Mouse (Mus musculus) ES-Bruce4 (cell line): ENCODE data around the gene Cdcp1. TPM values are rescaled to one million over a fixed set of nuclear protein-coding genes. Genes with fewer than 3 reads are reported as not detected.

Source experiments
- H3K27ac ChIP-seq: 2 replicates; pipeline ENCODE4 v1.5.1; 2012; ENCODE audit warnings: low read length, inconsistent platforms; ENCODE audit not compliant: insufficient read depth
- H3K27me3 ChIP-seq: 2 replicates; pipeline ENCODE4 v1.6.1; 2012; ENCODE audit warnings: mild to moderate bottlenecking, low read length, inconsistent platforms; ENCODE audit not compliant: control insufficient read depth, poor library complexity, insufficient read depth, severe bottlenecking
- H3K36me3 ChIP-seq: 2 replicates; pipeline ENCODE4 v1.6.1; 2012; ENCODE audit warnings: inconsistent platforms, mild to moderate bottlenecking, low read length, moderate library complexity; ENCODE audit not compliant: control insufficient read depth, poor library complexity, insufficient read depth, severe bottlenecking
- H3K4me1 ChIP-seq: one replicate; pipeline ENCODE4 v1.8.1; 2011; ENCODE audit warnings: low read length; ENCODE audit not compliant: control insufficient read depth, insufficient read depth
- H3K4me3 ChIP-seq: 2 replicates; pipeline ENCODE4 v1.5.1; 2011; ENCODE audit warnings: low read depth, mild to moderate bottlenecking, low read length
- H3K9ac ChIP-seq: 2 replicates; pipeline ENCODE4 v1.6.1; 2012; ENCODE audit warnings: low read depth, mild to moderate bottlenecking, inconsistent platforms; ENCODE audit not compliant: poor library complexity, severe bottlenecking
- H3K9me3 ChIP-seq: replicated peaks from 2 replicates; pipeline ENCODE4 v1.6.1; 2012; ENCODE audit warnings: mild to moderate bottlenecking, low read length, inconsistent platforms; ENCODE audit not compliant: control insufficient read depth, poor library complexity, insufficient read depth, severe bottlenecking
- CTCF ChIP-seq: IDR thresholded peaks from one replicate; pipeline ENCODE4 v1.8.1; 2011; ENCODE audit warnings: low read depth, low read length
- EP300 ChIP-seq: IDR thresholded peaks from 2 replicates; pipeline ENCODE4 v1.6.1; 2011; ENCODE audit warnings: low read depth, low read length; ENCODE audit not compliant: insufficient read depth
- POLR2A ChIP-seq: IDR thresholded peaks from one replicate; pipeline ENCODE4 v1.8.1; 2011; ENCODE audit warnings: low read length; ENCODE audit not compliant: insufficient read depth
- polyA plus RNA-seq: library from polyadenylated mRNA; stranded (reverse); fragments of >200 nt; gene quantifications from 2 replicates; pipeline ENCODE4 v1.2.4, GENCODE M21; 2011; ENCODE audit warnings: low read depth; ENCODE audit not compliant: missing spikeins, insufficient read depth, insufficient read length

The Cdcp1 gene
- polyA plus RNA-seq, 1 experiment: 37.7 TPM

DNA sequence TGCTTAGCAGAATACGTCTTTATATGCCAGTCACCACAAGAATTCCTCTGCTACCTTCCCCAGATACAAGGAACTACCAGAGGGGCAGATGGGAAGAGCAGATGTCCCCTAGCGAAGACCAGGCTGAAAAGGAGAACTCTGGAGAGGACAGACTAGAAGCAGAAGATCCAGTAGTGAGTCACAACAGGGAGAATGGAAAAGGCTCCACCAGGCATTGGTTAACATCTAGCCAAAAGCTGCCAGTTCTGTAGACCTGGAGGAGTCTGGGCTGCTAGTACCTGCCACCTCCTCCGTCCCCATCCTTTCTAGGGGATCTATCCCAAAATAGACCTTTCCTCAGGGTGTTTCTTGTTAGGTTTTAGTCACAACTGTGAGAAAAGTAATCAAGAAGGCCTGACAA is 39.9 kb upstream of the Cdcp1 start:
- H3K4me1 ChIP-seq: peaks cover 2% of the 10 kb centered on the region
- no peak overlapping the region for H3K9ac ChIP-seq
- H3K36me3 ChIP-seq: no peaks in the 10 kb centered on the region
- no peaks in the 10 kb centered on the region; the same call in 1 of the 2 replicates for H3K27me3 ChIP-seq
- TF ChIP-seq POLR2A (no peak), EP300 (no peak), CTCF (no peak)
- H3K9me3 ChIP-seq: no peaks in the 10 kb centered on the region
- no peak overlapping the region for H3K4me3 ChIP-seq
- no peak overlapping the region for H3K27ac ChIP-seq

DNA sequence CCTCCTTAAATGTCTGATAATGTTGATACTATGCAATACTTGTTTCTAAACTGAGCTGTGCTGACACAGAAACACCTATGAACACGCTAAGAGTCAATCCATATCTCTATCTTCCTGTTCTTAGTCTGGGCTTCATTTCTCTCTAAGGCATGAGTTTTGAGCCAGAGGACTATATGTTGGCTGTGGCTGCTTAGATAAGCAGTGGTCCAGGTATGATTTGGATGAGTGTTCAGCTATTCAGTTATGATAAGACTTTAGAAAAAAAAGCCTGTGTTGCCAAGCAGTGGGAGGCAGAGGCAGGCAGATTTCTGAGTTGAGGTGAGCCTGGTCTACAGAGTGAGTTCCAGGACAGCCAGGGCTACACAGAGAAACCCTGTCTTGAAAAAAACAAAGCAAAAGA is 32.2 kb upstream of the Cdcp1 start:
- Histone ChIP-seq H3K4me1 (no peaks in the 10 kb centered on the region), H3K9me3 (no peaks in the 10 kb centered on the region), H3K4me3 (no peak overlapping the region), H3K36me3 (no peaks in the 10 kb centered on the region), H3K27ac (no peak overlapping the region), H3K9ac (no peak overlapping the region), H3K27me3 (no peaks in the 10 kb centered on the region)
- no peak for TF ChIP-seq EP300
- no peak for TF ChIP-seq CTCF
- no peak for TF ChIP-seq POLR2A

- H3K27me3 ChIP-seq: no peaks in the 10 kb centered on the region
- no peak overlapping the region for H3K9ac ChIP-seq
- TF ChIP-seq CTCF: no peak
- TF ChIP-seq POLR2A: no peak
- no peak for TF ChIP-seq EP300
- no peaks in the 10 kb centered on the region for H3K36me3 ChIP-seq
- H3K27ac ChIP-seq: no peak overlapping the region
- H3K4me3 ChIP-seq: no peak overlapping the region
- no peaks in the 10 kb centered on the region for H3K4me1 ChIP-seq
- H3K9me3 ChIP-seq: no peaks in the 10 kb centered on the region
Observed at GRCm38 (mm10) chr9:123245146-123245545, 29.3 kb upstream of the Cdcp1 start.

GRCm38 (mm10) chr9:123243988-123244387 is 28.1 kb upstream of the Cdcp1 start:
- TF ChIP-seq POLR2A: no peak
- no peak for TF ChIP-seq EP300
- no peak for TF ChIP-seq CTCF
- Histone ChIP-seq H3K27me3 (no peaks in the 10 kb centered on the region), H3K9ac (no peak overlapping the region), H3K27ac (no peak overlapping the region), H3K4me3 (no peak overlapping the region), H3K9me3 (no peaks in the 10 kb centered on the region), H3K4me1 (no peaks in the 10 kb centered on the region), H3K36me3 (no peaks in the 10 kb centered on the region)

GRCm38 (mm10) chr9:123241191-123241590 is 25.4 kb upstream of the Cdcp1 start:
- Histone ChIP-seq H3K4me1 (no peaks in the 10 kb centered on the region), H3K9me3 (no peaks in the 10 kb centered on the region), H3K9ac (no peak overlapping the region), H3K27ac (no peak overlapping the region), H3K27me3 (no peaks in the 10 kb centered on the region), H3K4me3 (no peak overlapping the region), H3K36me3 (no peaks in the 10 kb centered on the region)
- TF ChIP-seq POLR2A (no peak), EP300 (no peak), CTCF (no peak)

GRCm38 (mm10) chr9:123240751-123241150 is 24.9 kb upstream of the Cdcp1 start:
- H3K9me3 ChIP-seq: no peaks in the 10 kb centered on the region
- H3K27me3 ChIP-seq: no peaks in the 10 kb centered on the region
- no peak overlapping the region for H3K4me3 ChIP-seq
- no peak overlapping the region for H3K9ac ChIP-seq
- H3K36me3 ChIP-seq: no peaks in the 10 kb centered on the region
- no peaks in the 10 kb centered on the region for H3K4me1 ChIP-seq
- TF ChIP-seq POLR2A (no peak), EP300 (no peak), CTCF (no peak)
- no peak overlapping the region for H3K27ac ChIP-seq
